In the genomic region with DNA sequence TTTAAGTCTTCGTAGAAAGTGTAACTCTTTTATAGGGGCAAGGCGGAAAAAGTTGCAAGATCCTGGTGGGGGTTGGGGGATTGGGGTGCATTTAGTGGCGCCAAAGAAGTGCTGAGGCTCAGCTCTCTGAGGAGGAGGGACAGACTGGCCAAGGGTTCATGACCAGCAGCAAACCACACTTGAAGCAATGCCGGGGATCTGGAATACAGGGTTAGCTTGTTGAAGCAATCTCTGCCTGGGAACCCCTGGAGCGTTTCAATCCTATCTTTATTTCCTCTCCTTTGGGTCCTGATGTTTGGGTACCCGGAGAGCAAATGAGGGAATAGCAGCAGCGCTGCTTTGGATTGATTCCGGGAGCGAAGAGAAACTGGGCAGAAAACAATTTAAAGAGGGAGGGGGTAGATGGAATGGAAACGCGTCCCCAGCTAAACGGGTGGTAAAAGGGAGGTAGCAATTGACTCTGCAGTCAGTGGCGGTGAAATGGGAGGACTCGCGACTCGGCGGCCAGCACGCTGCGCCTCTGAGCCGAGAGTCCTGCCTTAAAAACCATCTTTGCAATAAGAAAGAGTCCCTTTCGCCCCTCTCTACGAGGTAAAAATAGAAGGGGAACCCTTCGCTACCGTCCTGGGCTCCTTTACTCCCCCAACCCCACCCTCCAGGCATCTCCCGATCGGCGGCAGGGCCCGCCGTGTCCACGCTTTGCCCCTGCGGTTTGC, we compare ENCODE assay signal across 8 mouse cellular contexts.
A peak's percentile ranks its signal among the peaks of the same experiment; 100 is the strongest.
DNase-seq lines count a peak whose midpoint lies in the region; ATAC-seq and TF ChIP-seq lines count a peak whose summit lies in the region.

No protein-coding gene starts in this region.

- H3K4me2 ChIP-seq in embryonic facial prominence, embryonic 13.5 days, result peak overlapping the region; percentile 49
- H3K4me2 ChIP-seq in intestine, embryonic 16.5 days (ENCODE audit: low read depth, low read length), result peak overlapping the region; percentile 37

- peaks cover 6% of the 10 kb centered on the region for H3K27me3 ChIP-seq in kidney, adult 2 months (replicated peaks; ENCODE audit: control insufficient read depth, insufficient read depth, low read length)
- peaks cover 84% of the 10 kb centered on the region for H3K27me3 ChIP-seq in embryonic facial prominence, embryonic 13.5 days
- peaks cover 61% of the 10 kb centered on the region for H3K27me3 ChIP-seq in intestine, embryonic 16.5 days (replicated peaks; ENCODE audit: control insufficient read depth, insufficient read depth, low read length)

- no peaks in the 10 kb centered on the region for H3K36me3 ChIP-seq in kidney, adult 2 months (ENCODE audit: control insufficient read depth, insufficient read depth, low read length)
- no peaks in the 10 kb centered on the region for H3K36me3 ChIP-seq in embryonic facial prominence, embryonic 13.5 days
- H3K36me3 ChIP-seq in intestine, embryonic 16.5 days (ENCODE audit: control insufficient read depth, insufficient read depth, low read length), result no peaks in the 10 kb centered on the region

- 5% methylated on average over 31 of the region's 31 CpGs for WGBS in kidney, adult 2 months
- WGBS in embryonic facial prominence, embryonic 13.5 days, result under 1% methylated on average over 31 of the region's 31 CpGs
- under 1% methylated on average over 31 of the region's 31 CpGs for WGBS in intestine, embryonic 16.5 days

- no peaks in the 10 kb centered on the region for H3K9me3 ChIP-seq in embryonic facial prominence, embryonic 13.5 days
- H3K9me3 ChIP-seq in intestine, embryonic 16.5 days (ENCODE audit: control insufficient read depth, low read length), result no peaks in the 10 kb centered on the region

- H3K9ac ChIP-seq in embryonic facial prominence, embryonic 13.5 days, result no peak overlapping the region
- no peak overlapping the region for H3K9ac ChIP-seq in intestine, embryonic 16.5 days (ENCODE audit: low read depth, low read length)

- H3K4me1 ChIP-seq in kidney, adult 2 months (ENCODE audit: control insufficient read depth, insufficient read depth, low read length), result peaks cover 3% of the 10 kb centered on the region; the same call in 1 of the 2 replicates
- peaks cover 16% of the 10 kb centered on the region for H3K4me1 ChIP-seq in embryonic facial prominence, embryonic 13.5 days
- peaks cover 13% of the 10 kb centered on the region; the same call in 1 of the 2 replicates for H3K4me1 ChIP-seq in intestine, embryonic 16.5 days (ENCODE audit: control insufficient read depth, insufficient read depth, low read length)

- peak; percentile 16 for DNase-seq in kidney, adult 2 months
- DNase-seq in kidney, adult 8-10 months, result no peak
- DNase-seq in neural tube, embryonic 10.5 days (ENCODE audit: extremely low spot score, low spot score), result peak; percentile 69
- DNase-seq in Muller cell, postnatal 12 days (ENCODE audit: inconsistent ontology term), result no peak
- no peak for DNase-seq in urinary bladder, postnatal 10 days (ENCODE audit: low spot score)
- no peak for DNase-seq in urinary bladder, postnatal 25 days (ENCODE audit: low spot score)

- TF ChIP-seq CTCF in kidney, adult 2 months (conservative IDR thresholded peaks at IDR 0.05; ENCODE audit: insufficient read depth, insufficient read length, low read depth, low read length), result no peak

- peak overlapping the region; percentile 44; the same call in 1 of the 2 replicates for H3K4me3 ChIP-seq in kidney, adult 2 months (ENCODE audit: insufficient read depth, low read depth, low read length)
- peak overlapping the region; percentile 28 for H3K4me3 ChIP-seq in embryonic facial prominence, embryonic 13.5 days
- peak overlapping the region; percentile 30 for H3K4me3 ChIP-seq in intestine, embryonic 16.5 days (ENCODE audit: low read length)

- no peak for ATAC-seq in embryonic facial prominence, embryonic 13.5 days (ENCODE audit: insufficient number of reproducible peaks, insufficient read depth, low FRiP score, low TSS enrichment, low read depth)
- ATAC-seq in intestine, embryonic 16.5 days, result no peak

- H3K27ac ChIP-seq in kidney, adult 2 months (ENCODE audit: insufficient read depth, low read depth, low read length), result no peak overlapping the region
- H3K27ac ChIP-seq in embryonic facial prominence, embryonic 13.5 days, result no peak overlapping the region
- no peak overlapping the region for H3K27ac ChIP-seq in intestine, embryonic 16.5 days (ENCODE audit: low read length)

- TF ChIP-seq POLR2A in kidney, adult 2 months (IDR thresholded peaks at IDR 0.05; ENCODE audit: low read depth, low read length), result no peak

Comparison
In these comparisons a context has a peak if more than half of its experiments do, and no peak if none do; other contexts are left out.
1. DNase-seq: peak in kidney, adult 2 months (single experiment) and neural tube, embryonic 10.5 days (single experiment); none in kidney, adult 8-10 months (0 of 2), Muller cell, postnatal 12 days (single experiment), urinary bladder, postnatal 10 days (single experiment) and urinary bladder, postnatal 25 days (single experiment).
2. Peak in every context shown above with its lines, with median percentiles within 50 percentile points of each other: H3K4me3 ChIP-seq.